8 mouse cellular contexts compared by ENCODE assay signal in the genomic region with DNA sequence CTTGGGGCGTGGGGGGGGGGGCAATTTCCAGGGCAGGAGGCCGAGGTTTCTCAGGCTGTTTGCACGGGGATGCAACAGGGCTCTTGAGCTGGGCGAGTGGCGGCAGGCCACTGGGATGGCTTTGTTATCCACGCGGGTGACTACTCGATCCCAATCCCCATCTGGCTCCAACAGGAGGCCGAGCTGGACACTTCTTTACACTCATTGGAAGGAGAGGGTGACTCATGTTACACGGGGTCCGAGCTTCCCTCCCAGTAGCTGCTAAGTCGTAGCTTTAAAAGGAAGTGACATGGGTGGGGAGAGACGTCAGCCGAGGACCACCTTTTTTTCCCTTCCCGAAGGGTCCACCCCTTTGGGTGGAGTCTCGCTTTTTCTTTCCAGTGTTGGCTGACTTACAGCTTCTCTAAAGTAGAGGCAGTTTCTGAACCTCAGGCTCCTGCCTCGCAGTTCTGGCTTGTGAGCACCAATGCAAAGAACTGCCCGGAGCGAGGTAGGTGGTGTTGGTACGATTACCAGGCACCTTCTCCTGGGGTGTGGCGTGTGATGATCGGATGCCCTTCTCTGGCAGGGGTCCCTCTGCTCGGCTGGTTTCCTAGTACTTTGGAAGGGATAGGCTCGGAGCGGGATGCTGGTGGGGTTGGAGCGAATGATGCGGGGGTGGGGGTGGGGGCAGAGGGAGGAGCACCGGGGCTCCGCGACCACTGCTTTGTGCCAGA. TPM values are rescaled to one million over a fixed set of nuclear protein-coding genes. Genes with fewer than 3 reads are reported as not detected.
A peak's percentile ranks its signal among the peaks of the same experiment; 100 is the strongest.
DNase-seq lines count a peak whose midpoint lies in the region; ATAC-seq and TF ChIP-seq lines count a peak whose summit lies in the region.

No protein-coding gene starts in this region.

- under 1% methylated on average over 30 of the region's 30 CpGs for WGBS in forebrain, embryonic 16.5 days
- under 1% methylated on average over 30 of the region's 30 CpGs for WGBS in lung, adult 2 months
- WGBS in neural tube, embryonic 15.5 days: under 1% methylated on average over 30 of the region's 30 CpGs

- no peak for TF ChIP-seq CTCF in MEL (IDR thresholded peaks at IDR 0.05 in 2 of 3, conservative IDR thresholded peaks at IDR 0.05 in 1 of 3; ENCODE audit: control insufficient read depth in 1 of 3, insufficient read depth in 1 of 3, low read depth in 2 of 3, low read length in 3 of 3, poor library complexity in 1 of 3, severe bottlenecking in 1 of 3)
- no peak for TF ChIP-seq CTCF in layer of hippocampus, adult 2 months (conservative IDR thresholded peaks at IDR 0.05)
- no peak for TF ChIP-seq CTCF in lung, adult 2 months (IDR thresholded peaks at IDR 0.05; ENCODE audit: insufficient read depth, low read length)

- H3K9me3 ChIP-seq in MEL (replicated peaks; ENCODE audit: insufficient read depth, low read length): no peaks in the 10 kb centered on the region
- H3K9me3 ChIP-seq in forebrain, embryonic 16.5 days (ENCODE audit: control insufficient read depth, low read length): no peaks in the 10 kb centered on the region
- no peaks in the 10 kb centered on the region for H3K9me3 ChIP-seq in neural tube, embryonic 15.5 days (replicated peaks)

- no peak for TF ChIP-seq EP300 in MEL (IDR thresholded peaks at IDR 0.05; ENCODE audit: low read depth in 1 of 2, low read length in 2 of 2)

- H3K4me3 ChIP-seq in MEL (ENCODE audit: control insufficient read depth in 1 of 2, insufficient read depth in 1 of 2, low read depth in 2 of 2, low read length in 2 of 2): peak overlapping the region; percentile 64 to 71
- peak overlapping the region; percentile 70 for H3K4me3 ChIP-seq in forebrain, embryonic 16.5 days (replicated peaks; ENCODE audit: low read length)
- peak overlapping the region; percentile 87 for H3K4me3 ChIP-seq in layer of hippocampus, adult 2 months
- peak overlapping the region; percentile 92 for H3K4me3 ChIP-seq in lung, adult 2 months (replicated peaks; ENCODE audit: extremely low read depth, low read depth, low read length)
- peak overlapping the region; percentile 66 for H3K4me3 ChIP-seq in neural tube, embryonic 15.5 days (replicated peaks)

- DNase-seq in MEL (ENCODE audit: low read depth, low spot score): peak; percentile 97
- peak; percentile 68 to 75 for DNase-seq in cerebellum, adult 18-20 months
- peak; percentile 72 to 79 for DNase-seq in heart, postnatal 36 days
- peak; percentile 81 to 92 for DNase-seq in layer of hippocampus, adult 2 months (ENCODE audit: low spot score in 2 of 2)
- peak; percentile 74 for DNase-seq in lung, adult 2 months
- peak; percentile 78 for DNase-seq in testis, postnatal 14 days (ENCODE audit: low spot score)

- H3K27ac ChIP-seq in MEL (ENCODE audit: control insufficient read depth, low read depth, low read length): peak overlapping the region; percentile 51
- peak overlapping the region; percentile 95 for H3K27ac ChIP-seq in forebrain, embryonic 16.5 days (ENCODE audit: low read length)
- peak overlapping the region; percentile 95 for H3K27ac ChIP-seq in layer of hippocampus, adult 2 months
- peak overlapping the region; percentile 90 for H3K27ac ChIP-seq in neural tube, embryonic 15.5 days (replicated peaks)

- H3K27me3 ChIP-seq in MEL (ENCODE audit: control insufficient read depth in 1 of 2, insufficient read depth in 2 of 2, low read length in 2 of 2): no peaks in the 10 kb centered on the region
- H3K27me3 ChIP-seq in forebrain, embryonic 16.5 days (replicated peaks; ENCODE audit: control insufficient read depth, insufficient read depth, low read length): no peaks in the 10 kb centered on the region
- no peaks in the 10 kb centered on the region for H3K27me3 ChIP-seq in neural tube, embryonic 15.5 days (replicated peaks)

- no peak for TF ChIP-seq RAD21 in MEL (IDR thresholded peaks at IDR 0.05; ENCODE audit: low read depth, low read length)

- H3K9ac ChIP-seq in MEL (ENCODE audit: control insufficient read depth, low read depth, low read length, poor library complexity, severe bottlenecking): peak overlapping the region; percentile 66
- peak overlapping the region; percentile 67 for H3K9ac ChIP-seq in forebrain, embryonic 16.5 days (replicated peaks; ENCODE audit: low read depth, low read length)
- peak overlapping the region; percentile 67 for H3K9ac ChIP-seq in neural tube, embryonic 15.5 days (replicated peaks)

- peaks cover 4 to 12% of the 10 kb centered on the region in 2 experiments for H3K4me1 ChIP-seq in MEL (ENCODE audit: control insufficient read depth in 1 of 2, insufficient read depth in 2 of 2, low read length in 2 of 2)
- peaks cover 24% of the 10 kb centered on the region for H3K4me1 ChIP-seq in forebrain, embryonic 16.5 days (replicated peaks; ENCODE audit: control insufficient read depth, insufficient read depth, low read length)
- peaks cover 8% of the 10 kb centered on the region for H3K4me1 ChIP-seq in lung, adult 2 months (ENCODE audit: control insufficient read depth, insufficient read depth, low read length)
- peaks cover 28% of the 10 kb centered on the region for H3K4me1 ChIP-seq in neural tube, embryonic 15.5 days

- peak in 1 of 2 experiments; percentile 88; a peak in 2 of 4 replicates for TF ChIP-seq POLR2A in MEL (IDR thresholded peaks at IDR 0.05; ENCODE audit: control insufficient read depth in 1 of 2, insufficient read depth in 1 of 2, low read depth in 1 of 2, low read length in 2 of 2, poor library complexity in 1 of 2)
- peak; percentile 61 for TF ChIP-seq POLR2A in lung, adult 2 months (IDR thresholded peaks at IDR 0.05; ENCODE audit: borderline replicate concordance, extremely low read depth, low read depth, low read length)

- intact Hi-C loops in heart, postnatal 36 days (cut with DNase I): loop anchor here (2.0 to 5.0 kb wide), 2 partner anchors 50 to 93 kb away; no protein-coding TSS in a partner anchor

- ATAC-seq in forebrain, embryonic 16.5 days: peak; percentile 94
- peak; percentile 92 for ATAC-seq in neural tube, embryonic 15.5 days (ENCODE audit: low FRiP score)

- no peaks in the 10 kb centered on the region; the same call in 1 of the 2 replicates for H3K79me2 ChIP-seq in MEL (ENCODE audit: control insufficient read depth, insufficient read depth, low read length, poor library complexity)

- H3K36me3 ChIP-seq in MEL (ENCODE audit: control insufficient read depth in 1 of 2, insufficient read depth in 2 of 2, low read length in 2 of 2): peaks cover 0 to 11% of the 10 kb centered on the region in 2 experiments; a peak in 2 of 4 replicates
- no peaks in the 10 kb centered on the region for H3K36me3 ChIP-seq in forebrain, embryonic 16.5 days (ENCODE audit: control insufficient read depth, insufficient read depth)
- H3K36me3 ChIP-seq in neural tube, embryonic 15.5 days: no peaks in the 10 kb centered on the region

- peak overlapping the region; percentile 95 for H3K4me2 ChIP-seq in forebrain, embryonic 16.5 days (ENCODE audit: low read length)
- peak overlapping the region; percentile 95 for H3K4me2 ChIP-seq in neural tube, embryonic 15.5 days

TF ChIP-seq in MEL, 35 proteins besides CTCF, POLR2A, EP300 and RAD21 (continues in another document):
- no peak for TF ChIP-seq UBTF (IDR thresholded peaks at IDR 0.05; ENCODE audit: borderline replicate concordance, insufficient read depth, low read depth, low read length)
- no peak for TF ChIP-seq RCOR1 (IDR thresholded peaks at IDR 0.05; ENCODE audit: low read depth, low read length)
- TF ChIP-seq KAT2A (conservative IDR thresholded peaks at IDR 0.05; ENCODE audit: low read depth, low read length): no peak
- no peak for TF ChIP-seq GABPA (IDR thresholded peaks at IDR 0.05; ENCODE audit: low read depth, low read length)
- TF ChIP-seq NELFE (IDR thresholded peaks at IDR 0.05; ENCODE audit: low read depth, low read length): peak; percentile 77
- TF ChIP-seq ETS1 (IDR thresholded peaks at IDR 0.05; ENCODE audit: low read depth, low read length): peak; percentile 50; the same call in 1 of the 2 replicates
- peak; percentile 41; the same call in 1 of the 2 replicates for TF ChIP-seq MYC (IDR thresholded peaks at IDR 0.05; ENCODE audit: low read depth, low read length)
- no peak for TF ChIP-seq TAL1 (IDR thresholded peaks at IDR 0.05; ENCODE audit: low read length)
- TF ChIP-seq MXI1 (IDR thresholded peaks at IDR 0.05; ENCODE audit: low read depth, low read length): peak; percentile 39
- no peak for TF ChIP-seq MYB (IDR thresholded peaks at IDR 0.05; ENCODE audit: low read depth, low read length)
- no peak for TF ChIP-seq USF1 (IDR thresholded peaks at IDR 0.05; ENCODE audit: low read depth, low read length)
- TF ChIP-seq POLR2AphosphoS2 (IDR thresholded peaks at IDR 0.05; ENCODE audit: low read length): peak; percentile 76; the same call in 1 of the 2 replicates
- no peak for TF ChIP-seq NRF1 (IDR thresholded peaks at IDR 0.05; ENCODE audit: insufficient read depth, low read depth, low read length, poor library complexity, severe bottlenecking)
- peak; percentile 51 for TF ChIP-seq TCF12 (IDR thresholded peaks at IDR 0.05; ENCODE audit: low read depth, low read length)
- no peak for TF ChIP-seq MAFK (IDR thresholded peaks at IDR 0.05; ENCODE audit: borderline replicate concordance, low read depth, low read length)
- no peak for TF ChIP-seq ZKSCAN1 (IDR thresholded peaks at IDR 0.05; ENCODE audit: low read depth, low read length)
- no peak; the same call in 1 of the 2 replicates for TF ChIP-seq JUND (IDR thresholded peaks at IDR 0.05; ENCODE audit: low read depth, low read length)
- no peak for TF ChIP-seq POLR2AphosphoS5 (IDR thresholded peaks at IDR 0.05; ENCODE audit: borderline replicate concordance, low read depth, low read length)
- peak; percentile 85 for TF ChIP-seq ZNF384 (IDR thresholded peaks at IDR 0.05; ENCODE audit: low read depth, low read length)
- TF ChIP-seq MAZ (IDR thresholded peaks at IDR 0.05; ENCODE audit: low read depth, low read length): peak; percentile 76
- no peak for TF ChIP-seq USF2 (IDR thresholded peaks at IDR 0.05; ENCODE audit: borderline replicate concordance in 1 of 2, insufficient read depth in 1 of 2, low read depth in 1 of 2, low read length in 2 of 2)
- TF ChIP-seq GATA1 (IDR thresholded peaks at IDR 0.05; ENCODE audit: low read depth, low read length): no peak
- TF ChIP-seq ZC3H11A (IDR thresholded peaks at IDR 0.05; ENCODE audit: low read depth, low read length): no peak
- no peak for TF ChIP-seq E2F4 (IDR thresholded peaks at IDR 0.05; ENCODE audit: borderline replicate concordance, low read depth, low read length)

RNA-seq across cellular contexts. Expression of gene Agpat4, which starts 0.6 kb away (rescaled TPM):
- 3.3 and 4.8 TPM in 2 replicates for total RNA-seq in MEL (2012; rRNA removed)
- polyA plus RNA-seq in MEL (2012; ENCODE audit: insufficient read depth in 1 of 2, insufficient read length in 2 of 2, low read depth in 1 of 2, low replicate concordance in 2 of 2, missing spikeins in 1 of 2): 1 to 10 TPM in 1 of 2 experiments, not detected in 1; 9.3 TPM
- polyA plus RNA-seq in forebrain, embryonic 16.5 days (2015; fragmentation: Nextera tagmentation; extraction: Ambion mirVana): 49.1 and 57.6 TPM in 2 replicates
- 1 to 10 TPM; 3.8 to 5.1 TPM for total RNA-seq in heart, postnatal 36 days (2021)
- 10 to 100 TPM; 62.2 to 66.9 TPM for total RNA-seq in layer of hippocampus, adult 2 months (2021)
- 40.1 and 50.7 TPM in 2 replicates for polyA plus RNA-seq in lung, adult 2 months (2012; rRNA removed)
- polyA plus RNA-seq in neural tube, embryonic 15.5 days (2015; fragmentation: Nextera tagmentation; extraction: Ambion mirVana): 55.5 and 55.8 TPM in 2 replicates

Comparison
In these comparisons a context has a peak if more than half of its experiments do, and no peak if none do; other contexts are left out.
1. Peak in every context shown above with its lines: DNase-seq, ATAC-seq, H3K4me3 ChIP-seq and H3K27ac ChIP-seq.